In genomic region chr2:63091775-63092174, GRCm38 (mm10) we compare ENCODE assay signal across 23 mouse cellular contexts.
DNase-seq lines count a peak whose midpoint lies in the region; ATAC-seq and TF ChIP-seq lines count a peak whose summit lies in the region.
"Had no signal": no experiment of that assay in that cellular context is flagged by ENCODE, and none has a peak within 500 bp of the region (broad histone marks: within the 10 kb centered on the region; RNA-seq: fewer than 3 reads in every experiment).

No protein-coding gene starts in this region.

- H3K27ac ChIP-seq in forebrain, embryonic 13.5 days = no peak overlapping the region
- no peak overlapping the region for H3K27ac ChIP-seq in forebrain, embryonic 10.5 days
- no peak overlapping the region for H3K27ac ChIP-seq in hindbrain, embryonic 10.5 days
- H3K27ac ChIP-seq in hindbrain, postnatal 0 days = no peak overlapping the region
- H3K27ac ChIP-seq in forebrain, embryonic 16.5 days (ENCODE audit: low read length) = no peak overlapping the region
- H3K27ac ChIP-seq: gastrocnemius, adult 2 months; hindbrain, embryonic 13.5 days had no signal

- H3K4me3 ChIP-seq in forebrain, embryonic 13.5 days = no peak overlapping the region
- H3K4me3 ChIP-seq in forebrain, embryonic 10.5 days = no peak overlapping the region
- H3K4me3 ChIP-seq in hindbrain, embryonic 10.5 days = no peak overlapping the region
- no peak overlapping the region for H3K4me3 ChIP-seq in hindbrain, postnatal 0 days (ENCODE audit: low read length)
- H3K4me3 ChIP-seq in forebrain, embryonic 16.5 days (replicated peaks; ENCODE audit: low read length) = no peak overlapping the region
- H3K4me3 ChIP-seq: gastrocnemius, adult 2 months; hindbrain, embryonic 13.5 days had no signal

- peak; percentile 43; the same call in 1 of the 2 replicates for ATAC-seq in forebrain, embryonic 13.5 days
- ATAC-seq in hindbrain, postnatal 0 days = no peak
- peak; percentile 50 for ATAC-seq in forebrain, embryonic 16.5 days
- ATAC-seq: CD4-positive, CD25-positive, alpha-beta regulatory T cell, adult 4 months; hindbrain, embryonic 16.5 days; inflammation-experienced regulatory T-cells, adult 6 months; intestine, embryonic 16.5 days had no signal

- no peak for TF ChIP-seq POLR2A in brain, embryonic 14.5 days (IDR thresholded peaks at IDR 0.05; ENCODE audit: borderline replicate concordance, extremely low read depth, insufficient read depth, insufficient read length, poor library complexity, severe bottlenecking)

- no peaks in the 10 kb centered on the region for H3K4me1 ChIP-seq in forebrain, embryonic 13.5 days
- H3K4me1 ChIP-seq in forebrain, embryonic 10.5 days = no peaks in the 10 kb centered on the region
- H3K4me1 ChIP-seq in hindbrain, embryonic 10.5 days (replicated peaks) = no peaks in the 10 kb centered on the region
- no peaks in the 10 kb centered on the region for H3K4me1 ChIP-seq in hindbrain, postnatal 0 days (ENCODE audit: insufficient read depth, low read length)
- H3K4me1 ChIP-seq in forebrain, embryonic 16.5 days (replicated peaks; ENCODE audit: control insufficient read depth, insufficient read depth, low read length) = no peaks in the 10 kb centered on the region
- H3K4me1 ChIP-seq: hindbrain, embryonic 13.5 days had no signal

- H3K27me3 ChIP-seq in forebrain, embryonic 13.5 days = no peaks in the 10 kb centered on the region
- no peaks in the 10 kb centered on the region for H3K27me3 ChIP-seq in forebrain, embryonic 10.5 days (ENCODE audit: poor library complexity, severe bottlenecking)
- H3K27me3 ChIP-seq in hindbrain, embryonic 10.5 days (ENCODE audit: insufficient read depth, poor library complexity, severe bottlenecking) = no peaks in the 10 kb centered on the region
- H3K27me3 ChIP-seq in hindbrain, postnatal 0 days (ENCODE audit: insufficient read depth, low read length) = no peaks in the 10 kb centered on the region
- H3K27me3 ChIP-seq in forebrain, embryonic 16.5 days (replicated peaks; ENCODE audit: control insufficient read depth, insufficient read depth, low read length) = no peaks in the 10 kb centered on the region
- H3K27me3 ChIP-seq: hindbrain, embryonic 13.5 days had no signal

- H3K9me3 ChIP-seq in forebrain, embryonic 13.5 days (replicated peaks) = no peaks in the 10 kb centered on the region
- no peaks in the 10 kb centered on the region for H3K9me3 ChIP-seq in forebrain, embryonic 10.5 days
- no peaks in the 10 kb centered on the region for H3K9me3 ChIP-seq in hindbrain, embryonic 10.5 days
- no peaks in the 10 kb centered on the region for H3K9me3 ChIP-seq in hindbrain, postnatal 0 days (ENCODE audit: low read length)
- no peaks in the 10 kb centered on the region for H3K9me3 ChIP-seq in forebrain, embryonic 16.5 days (ENCODE audit: control insufficient read depth, low read length)
- H3K9me3 ChIP-seq: hindbrain, embryonic 13.5 days had no signal

- no peak for DNase-seq in forebrain, embryonic 10.5 days (ENCODE audit: extremely low spot score, low spot score)
- peak; percentile 2 for DNase-seq in hindbrain, embryonic 10.5 days (ENCODE audit: low spot score)
- no peak for DNase-seq in hindbrain, postnatal 0 days (ENCODE audit: low spot score)
- DNase-seq in brain, embryonic 14.5 days (ENCODE audit: low read depth) = peak; percentile 63
- DNase-seq in liver = no peak
- DNase-seq: adrenal gland, adult 2 months; adrenal gland, postnatal 14 days; cerebellum, adult 18-20 months; cerebellum, adult 9-10 months; cerebellum, postnatal 14 days; gastrocnemius, adult 2 months; gastrocnemius, postnatal 14 days; heart, adult 11 months; kidney, adult 18-20 months; kidney, adult 9 months had no signal

- no peak for TF ChIP-seq CTCF in hindbrain, postnatal 0 days (IDR thresholded peaks at IDR 0.05; ENCODE audit: low read depth)
- no peak for TF ChIP-seq CTCF in brain, embryonic 14.5 days (IDR thresholded peaks at IDR 0.05; ENCODE audit: borderline replicate concordance, extremely low read depth, insufficient read depth, insufficient read length)

- H3K4me2 ChIP-seq in forebrain, embryonic 13.5 days = no peak overlapping the region
- H3K4me2 ChIP-seq in hindbrain, postnatal 0 days (ENCODE audit: low read depth, low read length) = no peak overlapping the region
- no peak overlapping the region for H3K4me2 ChIP-seq in forebrain, embryonic 16.5 days (ENCODE audit: low read length)
- H3K4me2 ChIP-seq: heart, embryonic 11.5 days; hindbrain, embryonic 13.5 days had no signal

- H3K36me3 ChIP-seq in forebrain, embryonic 13.5 days (ENCODE audit: poor library complexity, severe bottlenecking) = no peaks in the 10 kb centered on the region
- no peaks in the 10 kb centered on the region for H3K36me3 ChIP-seq in forebrain, embryonic 10.5 days (replicated peaks)
- H3K36me3 ChIP-seq in hindbrain, embryonic 10.5 days = no peaks in the 10 kb centered on the region
- H3K36me3 ChIP-seq in hindbrain, postnatal 0 days (ENCODE audit: insufficient read depth, low read length) = no peaks in the 10 kb centered on the region
- H3K36me3 ChIP-seq in forebrain, embryonic 16.5 days (ENCODE audit: control insufficient read depth, insufficient read depth) = no peaks in the 10 kb centered on the region
- H3K36me3 ChIP-seq: hindbrain, embryonic 13.5 days had no signal

- 11% methylated on average over 4 of the region's 4 CpGs for WGBS in forebrain, embryonic 13.5 days
- 38% methylated on average over 4 of the region's 4 CpGs for WGBS in forebrain, embryonic 10.5 days
- 35% methylated on average over 4 of the region's 4 CpGs for WGBS in hindbrain, embryonic 10.5 days
- 23% methylated on average over 4 of the region's 4 CpGs for WGBS in hindbrain, postnatal 0 days
- 11% methylated on average over 4 of the region's 4 CpGs for WGBS in forebrain, embryonic 16.5 days

- H3K9ac ChIP-seq in forebrain, embryonic 13.5 days = no peak overlapping the region
- H3K9ac ChIP-seq in hindbrain, postnatal 0 days (replicated peaks; ENCODE audit: low read length) = no peak overlapping the region
- H3K9ac ChIP-seq in forebrain, embryonic 16.5 days (replicated peaks; ENCODE audit: low read depth, low read length) = no peak overlapping the region
- H3K9ac ChIP-seq: hindbrain, embryonic 13.5 days had no signal

Comparison
In these comparisons a context has a peak if more than half of its experiments do, and no peak if none do; other contexts are left out.
1. DNase-seq: peak in hindbrain, embryonic 10.5 days (single experiment) and brain, embryonic 14.5 days (single experiment); none in forebrain, embryonic 10.5 days (single experiment), hindbrain, postnatal 0 days (single experiment) and liver (single experiment).